Mouse (Mus musculus) kidney, adult 2 months (tissue): Measurements from ENCODE around the gene Adcy2. TPM values are rescaled to one million over a fixed set of nuclear protein-coding genes. Genes with fewer than 3 reads are reported as not detected.

Experiments used
- DNase-seq: peaks from one replicate; pipeline ENCODE4 v3.0.0; 2021
- H3K27ac ChIP-seq: fragments of 200-500 bp; 2 replicates; pipeline ENCODE4 v1.5.1; 2012; ENCODE audit warnings: low read depth, low read length, control low read depth, inconsistent platforms; ENCODE audit not compliant: insufficient read depth
- H3K27me3 ChIP-seq: fragments of 200-500 bp; replicated peaks from 2 replicates; pipeline ENCODE4 v1.6.1; 2012; ENCODE audit warnings: mild to moderate bottlenecking, moderate library complexity, low read length, inconsistent platforms; ENCODE audit not compliant: control insufficient read depth, insufficient read depth
- H3K36me3 ChIP-seq: fragments of 200-500 bp; 2 replicates; pipeline ENCODE4 v1.6.1; 2012; ENCODE audit warnings: mild to moderate bottlenecking, moderate library complexity, low read length, inconsistent platforms; ENCODE audit not compliant: control insufficient read depth, insufficient read depth
- H3K4me1 ChIP-seq: fragments of 200-500 bp; 2 replicates; pipeline ENCODE4 v1.6.1; 2011; ENCODE audit warnings: low read length; ENCODE audit not compliant: control insufficient read depth, insufficient read depth
- H3K4me3 ChIP-seq: fragments of 200-500 bp; 2 replicates; pipeline ENCODE4 v1.5.1; 2011; ENCODE audit warnings: mild to moderate bottlenecking, low read depth, low read length, control low read depth; ENCODE audit not compliant: insufficient read depth
- CTCF ChIP-seq: fragments of 200-500 bp; conservative IDR thresholded peaks from 2 replicates; pipeline ENCODE4 v1.5.1; 2011; ENCODE audit warnings: low read depth, mild to moderate bottlenecking, control low read depth, low read length, moderate library complexity, mixed read lengths; ENCODE audit not compliant: insufficient read depth, insufficient read length
- POLR2A ChIP-seq: fragments of 200-500 bp; IDR thresholded peaks from one replicate; pipeline ENCODE4 v1.6.1; 2011; ENCODE audit warnings: low read depth, low read length, control low read depth
- WGBS: fragments of 180-500 bp; shearing (Covaris S2); methylation state at CpG from one replicate; pipeline ENCODE4 v1.1.7; 2018; 5-methylcytosine and 5-hydroxymethylcytosine counted together
- polyA plus RNA-seq: library from polyadenylated mRNA; depleted of rRNA; stranded (reverse); fragments of >200 nt; gene quantifications from 2 replicates; pipeline ENCODE4 v1.2.3, GENCODE M21; 2012

Adcy2 gene
- polyA plus RNA-seq, 1 experiment, result 0.83 TPM

GRCm38 (mm10) chr13:68961580-68961979, 37.8 kb downstream of the Adcy2 start:
- Histone ChIP-seq H3K4me3 (no peak overlapping the region), H3K27ac (no peak overlapping the region), H3K36me3 (no peaks in the 10 kb centered on the region), H3K4me1 (no peaks in the 10 kb centered on the region), H3K27me3 (no peaks in the 10 kb centered on the region)
- TF ChIP-seq POLR2A (no peak), CTCF (no peak)
- no peak for DNase-seq
- 55% methylated on average over 5 of the region's 5 CpGs for WGBS

- no peak overlapping the region for H3K4me3 ChIP-seq
- no peaks in the 10 kb centered on the region for H3K36me3 ChIP-seq
- no peaks in the 10 kb centered on the region for H3K27me3 ChIP-seq
- 58% methylated on average over 6 of the region's 6 CpGs for WGBS
- DNase-seq, result no peak
- no peak for TF ChIP-seq CTCF
- TF ChIP-seq POLR2A, result no peak
- H3K27ac ChIP-seq, result no peak overlapping the region
- no peaks in the 10 kb centered on the region for H3K4me1 ChIP-seq
These were observed 38.8 kb downstream of the Adcy2 start for GRCm38 (mm10) chr13:68960513-68960912.

GRCm38 (mm10) chr13:68959406-68959805, 39.9 kb downstream of the Adcy2 start:
- no peaks in the 10 kb centered on the region for H3K4me1 ChIP-seq
- no peak for DNase-seq
- no peaks in the 10 kb centered on the region for H3K27me3 ChIP-seq
- no peak overlapping the region for H3K27ac ChIP-seq
- 68% methylated on average over 4 of the region's 4 CpGs for WGBS
- TF ChIP-seq POLR2A (no peak), CTCF (no peak)
- H3K4me3 ChIP-seq, result no peak overlapping the region
- no peaks in the 10 kb centered on the region for H3K36me3 ChIP-seq

GRCm38 (mm10) chr13:68942735-68943134, 56.6 kb downstream of the Adcy2 start:
- Histone ChIP-seq H3K27me3 (no peaks in the 10 kb centered on the region), H3K4me1 (no peaks in the 10 kb centered on the region), H3K27ac (no peak overlapping the region), H3K4me3 (no peak overlapping the region), H3K36me3 (no peaks in the 10 kb centered on the region)
- 82% methylated on average over 2 of the region's 2 CpGs for whole genome bisulfite sequencing
- no peak for DNase-seq
- no peak for TF ChIP-seq POLR2A
- TF ChIP-seq CTCF, result no peak

- 89% methylated on average over 1 of the region's 1 CpGs for WGBS
- no peak overlapping the region for H3K27ac ChIP-seq
- H3K4me1 ChIP-seq, result no peaks in the 10 kb centered on the region
- no peak for DNase-seq
- H3K36me3 ChIP-seq, result no peaks in the 10 kb centered on the region
- no peaks in the 10 kb centered on the region for H3K27me3 ChIP-seq
- TF ChIP-seq POLR2A, result no peak
- TF ChIP-seq CTCF, result no peak
- H3K4me3 ChIP-seq, result no peak overlapping the region
These were observed 57.9 kb downstream of the Adcy2 start for GRCm38 (mm10) chr13:68941429-68941828.

- H3K36me3 ChIP-seq, result no peaks in the 10 kb centered on the region
- H3K27ac ChIP-seq, result no peak overlapping the region
- no peak for DNase-seq
- no peaks in the 10 kb centered on the region for H3K27me3 ChIP-seq
- 26% methylated on average over 1 of the region's 1 CpGs for WGBS
- H3K4me1 ChIP-seq, result no peaks in the 10 kb centered on the region
- no peak overlapping the region for H3K4me3 ChIP-seq
- TF ChIP-seq CTCF, result no peak
- no peak for TF ChIP-seq POLR2A
These were observed 67.1 kb downstream of the Adcy2 start for GRCm38 (mm10) chr13:68932283-68932647.

- Histone ChIP-seq H3K4me1 (no peaks in the 10 kb centered on the region), H3K27me3 (no peaks in the 10 kb centered on the region), H3K36me3 (no peaks in the 10 kb centered on the region), H3K4me3 (no peak overlapping the region), H3K27ac (no peak overlapping the region)
- WGBS, result 76% methylated on average over 8 of the region's 8 CpGs
- DNase-seq, result no peak
- TF ChIP-seq CTCF (no peak), POLR2A (no peak)
These were observed 67.6 kb downstream of the Adcy2 start for GRCm38 (mm10) chr13:68931602-68932282.
